Mouse (Mus musculus): ENCODE results near the gene Defb45. TPM values are rescaled to one million over a fixed set of nuclear protein-coding genes. Genes with fewer than 3 reads are reported as not detected.

Gene Defb45
- total RNA-seq, 2 experiments from 2014 or later = not detected

DNA sequence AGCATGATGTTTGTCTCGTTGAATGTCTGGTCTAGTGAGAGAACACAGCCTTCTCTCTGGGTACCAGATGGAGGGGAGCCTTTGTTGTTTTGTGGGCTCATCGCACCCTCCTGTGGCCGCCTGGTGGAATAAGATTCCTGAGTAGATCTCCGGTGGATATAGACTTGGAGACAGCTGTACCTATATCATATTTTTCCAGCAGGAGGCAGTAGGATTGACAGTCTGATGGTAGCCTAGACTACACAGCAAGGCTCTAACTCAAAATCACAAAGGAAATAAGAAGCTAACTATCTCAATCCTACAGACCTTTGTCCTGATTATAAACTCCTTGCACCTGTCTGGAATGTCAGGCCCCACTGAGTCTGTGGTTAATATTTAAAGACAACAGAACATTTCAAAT lies 54.5 kb downstream of the Defb45 start:
- Histone ChIP-seq H3K4me3 (no peak overlapping the region), H3K27ac (no peak overlapping the region)
- peak; percentile 74 to 86 for DNase-seq (ENCODE audit: low spot score in 2 of 2)
- TF ChIP-seq CTCF (conservative IDR thresholded peaks at IDR 0.05) = peak; percentile 87

DNA sequence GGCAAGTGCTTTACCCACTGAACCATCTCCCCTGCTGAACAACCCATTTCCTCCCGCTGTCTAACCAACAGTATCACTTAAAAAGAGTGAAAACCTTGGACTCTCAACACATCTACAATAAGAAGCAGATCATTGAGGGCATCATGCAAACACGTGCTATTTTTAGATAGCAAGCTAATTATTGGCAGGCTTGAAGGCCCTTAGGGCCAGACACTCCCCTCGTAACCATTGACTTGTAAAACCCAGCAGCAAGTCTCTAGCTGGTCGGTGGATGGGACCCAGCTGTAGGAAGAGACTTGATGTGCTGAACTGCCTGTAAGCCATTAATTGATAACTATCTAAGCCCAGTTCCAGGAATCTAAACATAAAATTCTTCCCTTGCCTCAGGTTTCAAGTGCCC lies 55.7 kb downstream of the Defb45 start:
- H3K27ac ChIP-seq = no peak overlapping the region
- TF ChIP-seq CTCF (conservative IDR thresholded peaks at IDR 0.05) = no peak
- no peak overlapping the region for H3K4me3 ChIP-seq
- DNase-seq (ENCODE audit: low spot score in 2 of 2) = no peak

Other genes with a start within 250 kb of the Defb45 start
- gene Nrsn2, start 222.8 kb downstream of the Defb45 start, total RNA-seq (2021) = 10 to 100 TPM; 66.3 to 83.0 TPM
- gene Sox12, start 201.3 kb downstream of the Defb45 start, total RNA-seq (2021) = 10 to 100 TPM; 16.5 to 19.5 TPM
- gene Zcchc3, start 184.4 kb downstream of the Defb45 start, total RNA-seq (2021) = 10 to 100 TPM in 1 of 2 experiments, 1 to 10 TPM in 1; 9.9 to 10.1 TPM
- 1 to 10 TPM; 2.4 to 3.2 TPM for gene 6820408C15Rik, start 183.8 kb downstream of the Defb45 start, total RNA-seq (2021)
- not detected for gene Defb23, start 134.8 kb downstream of the Defb45 start, total RNA-seq (2021)
- gene Defb20, start 122.3 kb downstream of the Defb45 start, total RNA-seq (2021) = not detected
- gene Defb22, start 109.3 kb downstream of the Defb45 start, total RNA-seq (2021) = not detected
- gene Defb26, start 87.7 kb downstream of the Defb45 start, total RNA-seq (2021) = not detected
- not detected for gene Defb28, start 81.1 kb downstream of the Defb45 start, total RNA-seq (2021)
- gene Defb29, start 59.3 kb downstream of the Defb45 start, total RNA-seq (2021) = not detected
- gene Gm17416, start 30.1 kb downstream of the Defb45 start, total RNA-seq (2021) = not detected
- gene Defb21, start 26.7 kb downstream of the Defb45 start, total RNA-seq (2021) = not detected
- gene Defb19, start 19.1 kb downstream of the Defb45 start, total RNA-seq (2021) = not detected
- gene Defb36, start 4.9 kb upstream of the Defb45 start, total RNA-seq (2021) = not detected
- gene Defb25, start 23.7 kb upstream of the Defb45 start, total RNA-seq (2021) = not detected
- gene Rem1, start 27.6 kb upstream of the Defb45 start, total RNA-seq (2021) = 1 to 10 TPM in 1 of 2 experiments, under 1 TPM in 1; 0.42 to 2.0 TPM
- 10 to 100 TPM; 71.5 to 73.3 TPM for gene H13, start 70.1 kb upstream of the Defb45 start, total RNA-seq (2021)
- gene Mcts2, start 87.6 kb upstream of the Defb45 start, total RNA-seq (2021) = 10 to 100 TPM; 18.8 to 20.8 TPM
- gene Id1, start 136.9 kb upstream of the Defb45 start, total RNA-seq (2021) = 10 to 100 TPM; 23.5 to 25.4 TPM
- gene Cox4i2, start 154.8 kb upstream of the Defb45 start, total RNA-seq (2021) = 1 to 10 TPM; 1.4 to 1.6 TPM
- gene Bcl2l1, start 232.3 kb upstream of the Defb45 start, total RNA-seq (2021) = 100 to 1,000 TPM; 129 to 134 TPM
- 1 to 10 TPM; 2.0 to 2.2 TPM for gene Tpx2, start 248.6 kb upstream of the Defb45 start, total RNA-seq (2021)

Measured in layer of hippocampus, adult 2 months (tissue).